Mouse (Mus musculus) urinary bladder, postnatal 14 days (tissue): Measurements from ENCODE around the gene Eml4.

Experiments
- DNase-seq: peaks from one replicate; pipeline ENCODE4 v3.0.0; 2021; ENCODE audit warnings: low spot score

The Eml4 gene

GRCm38 (mm10) chr17:83499692-83500091, 149.0 kb downstream of the Eml4 start:
- DNase-seq = no peak

- DNase-seq = no peak
Measured at GRCm38 (mm10) chr17:83503693-83504092, 153.0 kb downstream of the Eml4 start.

GRCm38 (mm10) chr17:83512130-83512529, 161.4 kb downstream of the Eml4 start:
- no peak for DNase-seq

- DNase-seq = no peak
Measured at GRCm38 (mm10) chr17:83513655-83514212, 163.0 kb downstream of the Eml4 start.

GRCm38 (mm10) chr17:83514213-83514701, 163.5 kb downstream of the Eml4 start:
- DNase-seq = peak; percentile 90

- DNase-seq = no peak
Measured at GRCm38 (mm10) chr17:83517280-83518015, 166.7 kb downstream of the Eml4 start, which contains the start of gene Cox7a2l. Cox7a2l (minus strand) TSS chr17:83517330.

GRCm38 (mm10) chr17:83521881-83522280, 171.2 kb downstream of the Eml4 start:
- no peak for DNase-seq

GRCm38 (mm10) chr17:83522590-83523379, 172.1 kb downstream of the Eml4 start:
- DNase-seq = no peak

GRCm38 (mm10) chr17:83524753-83525152, 174.0 kb downstream of the Eml4 start:
- DNase-seq = no peak

GRCm38 (mm10) chr17:83525596-83525995, 174.9 kb downstream of the Eml4 start:
- DNase-seq = no peak

GRCm38 (mm10) chr17:83526091-83526561, 175.4 kb downstream of the Eml4 start:
- DNase-seq = no peak

GRCm38 (mm10) chr17:83526624-83527532, 176.1 kb downstream of the Eml4 start:
- peak; percentile 26 for DNase-seq

GRCm38 (mm10) chr17:83527651-83528381, 177.1 kb downstream of the Eml4 start:
- peak; percentile 20 for DNase-seq
